Mouse (Mus musculus) forebrain, embryonic 12.5 days (tissue): ENCODE results near the gene Nudt3. TPM values are rescaled to one million over a fixed set of nuclear protein-coding genes. Genes with fewer than 3 reads are reported as not detected.

Experiments
- ATAC-seq: fragments of 200-750 bp; cut with Nextera tagmentation; 2 replicates; pipeline ENCODE4 v1.8.0; 2017; ENCODE audit warnings: moderate TSS enrichment; ENCODE audit not compliant: low FRiP score
- H3K27ac ChIP-seq: fragments of 300-500 bp; sonication (generic); 2 replicates; pipeline ENCODE4 v1.5.1; 2016; ENCODE audit warnings: mild to moderate bottlenecking
- H3K27me3 ChIP-seq: fragments of 300-500 bp; sonication (generic); 2 replicates; pipeline ENCODE4 v1.6.1; 2016; ENCODE audit warnings: mild to moderate bottlenecking
- H3K36me3 ChIP-seq: fragments of 300-500 bp; sonication (generic); replicated peaks from 2 replicates; pipeline ENCODE4 v1.6.1; 2016; ENCODE audit warnings: mild to moderate bottlenecking
- H3K4me1 ChIP-seq: fragments of 300-500 bp; sonication (generic); 2 replicates; pipeline ENCODE4 v1.6.1; 2016
- H3K4me2 ChIP-seq: fragments of 300-500 bp; sonication (generic); 2 replicates; pipeline ENCODE4 v1.6.1; 2016; ENCODE audit warnings: mild to moderate bottlenecking, moderate library complexity
- H3K4me3 ChIP-seq: fragments of 300-500 bp; sonication (generic); replicated peaks from 2 replicates; pipeline ENCODE4 v1.5.1; 2016; ENCODE audit warnings: mild to moderate bottlenecking
- H3K9ac ChIP-seq: fragments of 300-500 bp; sonication (generic); 2 replicates; pipeline ENCODE4 v1.6.1; 2016; ENCODE audit warnings: mild to moderate bottlenecking
- H3K9me3 ChIP-seq: fragments of 300-500 bp; sonication (generic); 2 replicates; pipeline ENCODE4 v1.6.1; 2016
- WGBS: fragments of 180-500 bp; shearing (Covaris S2); methylation state at CpG from one replicate; pipeline ENCODE4 v1.1.7; 2016; 5-methylcytosine and 5-hydroxymethylcytosine counted together
- polyA plus RNA-seq: library from polyadenylated mRNA; unstranded; fragments of >200 nt; fragmentation: Nextera tagmentation; extraction: Ambion mirVana; gene quantifications from 2 replicates; pipeline ENCODE4 v1.2.1, GENCODE M21; 2016

Nudt3 gene
- polyA plus RNA-seq, 1 experiment from 2014 or later = 170 TPM

DNA sequence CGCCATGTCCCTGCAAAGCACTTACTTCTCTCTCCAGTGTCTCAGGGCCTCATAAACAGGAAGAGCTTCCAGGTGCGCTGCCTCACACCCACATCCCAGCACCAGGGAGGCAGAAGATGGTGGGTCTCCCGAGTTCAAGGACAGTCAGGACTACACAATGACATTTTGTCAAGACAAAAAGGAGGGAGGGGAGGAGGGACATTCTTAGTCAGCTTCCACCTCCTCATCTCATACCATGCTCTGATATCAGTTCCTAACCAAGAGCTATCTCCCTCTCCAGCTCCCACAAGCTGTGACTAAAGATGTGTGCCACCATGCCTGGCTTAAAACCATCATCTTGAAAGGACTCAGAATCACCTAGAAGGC lies 11.8 kb downstream of the Nudt3 start:
- Histone ChIP-seq H3K27me3 (no peaks in the 10 kb centered on the region), H3K36me3 (peaks cover 14% of the 10 kb centered on the region), H3K4me1 (peaks cover 26% of the 10 kb centered on the region), H3K4me2 (no peak overlapping the region), H3K9ac (no peak overlapping the region), H3K4me3 (no peak overlapping the region), H3K9me3 (no peaks in the 10 kb centered on the region), H3K27ac (no peak overlapping the region)
- no peak for ATAC-seq
- 80% methylated on average over 3 of the region's 3 CpGs for WGBS

DNA sequence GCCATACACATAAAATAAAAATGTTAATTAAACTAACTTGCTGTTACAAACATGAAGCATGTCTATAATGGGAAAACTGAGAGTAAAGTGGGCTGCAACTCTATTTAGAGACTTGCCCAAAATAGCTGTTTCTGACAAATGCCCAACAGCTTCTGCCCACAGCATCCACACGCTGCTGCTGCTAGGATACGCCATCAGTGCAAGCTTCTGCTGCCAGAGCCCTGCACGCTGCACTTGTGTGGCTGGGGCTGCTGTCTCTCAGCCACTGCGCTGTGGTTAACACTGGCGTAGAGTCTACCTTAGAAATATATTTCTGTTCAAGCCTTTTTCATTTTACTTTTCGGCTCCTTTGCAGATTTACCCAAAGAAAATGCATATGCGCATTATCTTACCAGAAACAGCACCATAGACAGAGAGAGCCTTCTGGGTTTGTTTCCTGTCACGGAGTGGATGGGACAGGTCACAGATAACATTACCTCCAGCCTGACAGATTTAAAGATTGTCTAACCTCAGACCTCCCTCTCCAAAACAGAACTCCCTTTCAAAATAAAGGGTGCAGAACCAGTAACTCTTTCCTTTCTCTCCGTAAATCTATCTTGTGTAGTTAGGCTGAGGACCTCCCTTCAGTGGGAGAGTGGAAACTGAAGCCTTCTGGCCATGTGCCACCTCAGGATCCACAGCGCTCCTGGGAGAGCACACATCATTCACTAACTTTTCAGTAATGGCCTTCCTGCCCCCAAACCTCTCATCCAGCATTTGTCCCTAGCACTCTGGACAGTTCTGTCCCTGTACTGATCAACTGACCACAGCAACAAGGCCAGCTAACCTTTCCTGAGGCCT lies 12.4 kb downstream of the Nudt3 start:
- H3K27ac ChIP-seq = no peak overlapping the region
- no peaks in the 10 kb centered on the region for H3K9me3 ChIP-seq
- no peak for ATAC-seq
- peaks cover 13% of the 10 kb centered on the region for H3K36me3 ChIP-seq
- H3K4me2 ChIP-seq = no peak overlapping the region
- no peak overlapping the region for H3K9ac ChIP-seq
- H3K4me1 ChIP-seq = peaks cover 32% of the 10 kb centered on the region
- WGBS = 90% methylated on average over 10 of the region's 10 CpGs
- no peaks in the 10 kb centered on the region for H3K27me3 ChIP-seq
- H3K4me3 ChIP-seq = no peak overlapping the region

DNA sequence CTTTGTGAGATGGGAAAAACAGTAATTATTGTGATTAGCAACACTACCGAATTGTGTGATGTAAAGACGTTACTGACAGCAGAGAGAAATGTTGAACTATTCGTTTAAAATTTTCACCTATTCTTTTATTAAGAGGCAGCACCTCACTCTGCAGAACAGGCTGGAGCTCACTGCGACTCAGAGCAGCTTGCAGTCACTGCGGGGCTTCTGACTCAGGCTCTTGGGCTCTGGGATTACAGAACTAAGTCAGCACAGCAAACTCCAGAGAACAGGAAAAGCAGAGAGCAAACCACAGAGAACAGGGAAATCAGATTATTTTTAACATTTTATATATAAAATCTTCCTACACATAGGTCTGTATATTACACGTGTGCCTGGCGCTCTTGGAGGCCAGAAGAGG lies 13.7 kb downstream of the Nudt3 start:
- 92% methylated on average over 7 of the region's 7 CpGs for WGBS
- no peak for ATAC-seq
- Histone ChIP-seq H3K4me1 (peaks cover 27% of the 10 kb centered on the region), H3K4me2 (no peak overlapping the region), H3K27ac (no peak overlapping the region), H3K9me3 (no peaks in the 10 kb centered on the region), H3K27me3 (no peaks in the 10 kb centered on the region), H3K36me3 (peaks cover 13% of the 10 kb centered on the region), H3K4me3 (no peak overlapping the region), H3K9ac (no peak overlapping the region)

DNA sequence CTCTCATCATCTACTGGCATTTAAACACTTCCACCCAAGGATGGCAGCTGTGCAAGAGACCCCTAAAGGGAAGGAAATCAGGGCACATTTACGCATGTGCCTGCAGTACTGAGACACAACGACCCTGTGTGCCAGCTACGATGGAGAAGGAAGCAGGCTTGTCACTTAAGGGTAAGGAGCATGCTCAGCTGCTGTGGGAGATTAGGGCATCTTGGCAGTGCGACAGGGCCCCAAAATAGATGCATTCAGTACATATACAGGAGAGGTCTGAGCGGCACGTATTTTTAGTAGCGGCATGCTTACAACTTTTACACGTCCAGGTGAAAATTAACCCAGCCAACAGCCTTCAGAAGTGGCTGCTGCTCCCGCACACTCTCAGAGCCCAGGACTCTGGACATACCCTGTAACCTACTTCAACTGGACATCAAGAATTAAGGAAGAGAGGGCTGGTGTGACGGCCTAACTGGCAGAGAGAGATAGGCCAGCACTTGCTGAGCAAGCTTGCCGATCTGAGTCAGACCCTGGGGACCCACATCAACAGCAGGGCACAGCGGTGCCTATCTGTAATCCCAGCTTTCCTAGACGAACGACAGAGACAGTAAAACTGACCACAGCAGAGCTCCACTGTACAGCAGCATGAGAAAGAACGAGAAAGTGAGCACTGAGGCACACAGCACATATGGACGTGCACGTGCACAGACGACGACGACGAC lies 19.6 kb downstream of the Nudt3 start:
- Histone ChIP-seq H3K4me2 (no peak overlapping the region), H3K27ac (no peak overlapping the region), H3K4me3 (no peak overlapping the region), H3K36me3 (peaks cover 7% of the 10 kb centered on the region), H3K4me1 (peaks cover 44% of the 10 kb centered on the region), H3K9ac (no peak overlapping the region), H3K9me3 (no peaks in the 10 kb centered on the region), H3K27me3 (no peaks in the 10 kb centered on the region)
- 87% methylated on average over 21 of the region's 21 CpGs for WGBS
- ATAC-seq = no peak

DNA sequence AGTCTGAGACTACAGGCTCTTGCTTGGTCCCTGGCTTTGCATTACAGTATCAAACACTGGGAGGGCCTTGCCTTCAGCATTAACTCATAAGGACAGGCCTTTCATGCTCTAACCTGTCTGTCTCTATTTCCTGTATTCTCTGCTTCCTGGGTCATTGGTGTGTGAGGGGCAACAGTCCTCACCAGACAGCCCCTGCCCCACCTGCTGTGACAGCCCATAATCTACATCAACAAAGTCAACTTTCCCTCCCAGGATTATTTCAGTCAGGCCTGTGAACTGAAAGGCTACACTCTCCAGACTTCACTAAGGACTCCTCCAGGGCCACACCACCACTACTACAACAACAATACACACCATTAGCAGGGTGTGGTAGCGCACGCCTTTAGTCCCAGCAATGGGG lies 20.3 kb downstream of the Nudt3 start:
- no peak overlapping the region for H3K4me3 ChIP-seq
- H3K36me3 ChIP-seq = peaks cover 3% of the 10 kb centered on the region
- no peak overlapping the region for H3K9ac ChIP-seq
- ATAC-seq = no peak
- no peaks in the 10 kb centered on the region for H3K9me3 ChIP-seq
- no peak overlapping the region for H3K27ac ChIP-seq
- peaks cover 44% of the 10 kb centered on the region for H3K4me1 ChIP-seq
- WGBS = 93% methylated on average over 2 of the region's 2 CpGs
- H3K27me3 ChIP-seq = no peaks in the 10 kb centered on the region
- no peak overlapping the region for H3K4me2 ChIP-seq

DNA sequence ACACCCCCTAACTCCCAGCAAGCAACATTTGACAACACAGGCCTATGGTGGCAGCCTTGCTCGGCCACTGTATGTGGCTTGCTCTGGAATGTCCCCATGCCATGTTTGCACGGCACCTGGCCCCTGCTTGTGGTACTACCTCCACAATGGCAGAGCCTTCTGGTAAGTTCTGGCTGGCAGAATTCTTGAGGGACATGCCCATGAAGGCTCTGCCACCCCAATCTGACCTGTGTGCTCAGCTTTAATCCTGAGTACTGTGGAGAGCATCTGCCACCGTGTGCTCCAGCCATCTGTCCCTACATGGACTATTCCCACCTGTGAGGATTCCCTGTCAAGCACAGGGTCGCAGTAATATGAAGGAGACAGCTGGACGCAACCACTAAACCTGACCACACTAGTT lies 22.4 kb downstream of the Nudt3 start:
- Histone ChIP-seq H3K9me3 (no peaks in the 10 kb centered on the region), H3K27ac (no peak overlapping the region), H3K9ac (no peak overlapping the region), H3K4me3 (no peak overlapping the region), H3K27me3 (no peaks in the 10 kb centered on the region), H3K4me2 (no peak overlapping the region), H3K36me3 (peaks cover 12% of the 10 kb centered on the region), H3K4me1 (peaks cover 36% of the 10 kb centered on the region)
- WGBS = 82% methylated on average over 5 of the region's 5 CpGs
- no peak for ATAC-seq

DNA sequence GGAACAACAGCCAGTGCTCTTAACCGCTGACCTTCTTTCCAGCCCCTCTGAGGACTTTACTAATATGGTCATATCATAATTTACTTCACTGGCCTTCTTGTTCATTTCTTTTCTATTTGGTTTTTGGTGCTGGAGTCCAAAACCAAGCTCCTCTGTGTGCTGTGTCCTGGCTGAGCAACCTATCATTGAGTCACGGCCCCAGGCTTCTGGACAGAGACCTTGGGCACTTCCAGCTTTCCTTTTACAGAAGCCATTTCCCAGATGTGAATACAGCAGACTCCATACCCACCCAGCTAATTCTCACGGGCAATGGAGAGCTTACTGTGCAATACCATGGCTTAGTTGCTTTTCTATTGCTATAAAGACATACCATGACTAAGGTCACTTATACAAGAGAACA lies 23.0 kb downstream of the Nudt3 start:
- H3K4me1 ChIP-seq = peaks cover 36% of the 10 kb centered on the region
- no peak overlapping the region for H3K9ac ChIP-seq
- WGBS = 88% methylated on average over 3 of the region's 3 CpGs
- no peaks in the 10 kb centered on the region for H3K27me3 ChIP-seq
- no peak for ATAC-seq
- no peak overlapping the region for H3K4me2 ChIP-seq
- no peak overlapping the region for H3K4me3 ChIP-seq
- H3K36me3 ChIP-seq = peaks cover 18% of the 10 kb centered on the region
- H3K27ac ChIP-seq = no peak overlapping the region
- H3K9me3 ChIP-seq = no peaks in the 10 kb centered on the region

DNA sequence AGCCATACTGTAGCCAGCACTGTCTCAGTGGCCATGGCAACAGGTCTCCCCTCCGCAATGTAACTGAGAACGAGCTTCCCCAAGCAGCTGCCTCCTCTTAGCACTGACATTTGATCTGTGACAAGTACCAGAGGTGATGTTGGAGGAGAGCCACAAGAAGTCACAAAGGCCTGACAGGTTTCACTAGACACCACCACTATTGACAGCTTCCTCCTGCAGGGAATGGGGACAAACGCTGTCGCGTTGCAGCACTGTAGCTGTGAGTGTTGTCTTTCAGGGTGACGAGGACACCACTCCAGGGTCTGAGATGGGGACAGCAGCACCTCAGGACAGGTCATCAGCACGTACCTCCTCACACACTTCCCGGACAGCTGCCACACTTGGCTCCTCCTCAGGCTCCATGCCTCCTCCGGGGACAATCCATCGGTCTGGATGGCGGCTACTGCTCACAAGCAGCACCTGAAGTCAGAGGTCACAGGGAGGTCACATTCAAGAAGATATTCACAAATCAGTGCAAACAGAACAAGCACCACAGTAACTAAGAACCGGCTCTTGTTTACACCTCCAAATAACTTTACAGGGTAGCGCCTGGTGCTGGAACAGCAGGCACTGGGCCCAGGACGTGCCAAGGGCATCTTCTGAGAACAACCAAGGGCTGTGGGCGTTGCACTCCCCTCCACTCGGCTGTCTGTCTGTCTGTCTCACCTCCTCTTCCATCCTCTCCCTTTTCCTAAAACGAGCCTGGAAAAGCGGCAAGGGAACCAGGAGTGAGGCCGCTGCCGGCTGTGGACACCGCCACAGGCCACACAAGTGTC lies 26.7 kb downstream of the Nudt3 start:
- 87% methylated on average over 21 of the region's 21 CpGs for WGBS
- Histone ChIP-seq H3K4me2 (no peak overlapping the region), H3K9ac (no peak overlapping the region), H3K27me3 (no peaks in the 10 kb centered on the region), H3K9me3 (no peaks in the 10 kb centered on the region), H3K27ac (no peak overlapping the region), H3K4me3 (no peak overlapping the region), H3K36me3 (peaks cover 48% of the 10 kb centered on the region), H3K4me1 (peaks cover 10% of the 10 kb centered on the region)
- ATAC-seq = no peak

DNA sequence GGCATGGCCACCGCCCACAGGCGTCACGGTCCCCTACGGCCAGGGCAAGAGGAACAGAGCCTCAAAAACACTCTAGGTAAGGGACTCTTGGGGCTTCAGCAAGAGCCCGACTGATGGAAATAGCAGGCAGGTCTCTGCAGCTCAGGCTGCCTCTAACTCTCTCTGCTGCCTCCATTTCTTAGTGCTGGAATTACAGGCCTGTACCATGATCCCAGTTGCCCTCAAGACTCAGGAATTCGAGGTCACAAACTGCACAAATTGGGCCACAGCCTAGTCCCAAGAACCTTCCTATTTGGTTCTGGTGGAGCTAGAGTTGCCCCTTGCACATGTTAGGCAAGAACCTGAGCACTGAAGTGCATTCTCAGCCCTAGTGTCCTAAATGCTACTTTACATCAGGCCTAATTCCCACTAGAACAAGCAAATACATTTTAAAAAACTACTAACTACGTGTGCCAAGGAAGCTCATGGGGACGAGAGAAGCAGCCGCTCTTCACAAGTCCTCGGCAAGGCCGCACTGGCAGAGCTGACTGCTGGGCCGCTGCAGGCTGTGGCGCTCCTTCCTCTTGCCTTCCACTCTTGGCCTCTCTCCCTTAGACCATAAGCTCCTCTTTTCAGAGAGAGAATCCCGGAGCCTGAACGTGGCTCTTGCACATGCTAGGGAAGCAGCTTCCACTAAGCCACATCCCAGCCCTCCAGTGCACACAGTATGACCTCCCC lies 27.5 kb downstream of the Nudt3 start:
- Histone ChIP-seq H3K4me3 (no peak overlapping the region), H3K36me3 (peaks cover 56% of the 10 kb centered on the region), H3K4me2 (no peak overlapping the region), H3K9ac (no peak overlapping the region), H3K9me3 (no peaks in the 10 kb centered on the region), H3K27ac (no peak overlapping the region), H3K27me3 (no peaks in the 10 kb centered on the region), H3K4me1 (peaks cover 3% of the 10 kb centered on the region)
- no peak for ATAC-seq
- 91% methylated on average over 15 of the region's 15 CpGs for WGBS

DNA sequence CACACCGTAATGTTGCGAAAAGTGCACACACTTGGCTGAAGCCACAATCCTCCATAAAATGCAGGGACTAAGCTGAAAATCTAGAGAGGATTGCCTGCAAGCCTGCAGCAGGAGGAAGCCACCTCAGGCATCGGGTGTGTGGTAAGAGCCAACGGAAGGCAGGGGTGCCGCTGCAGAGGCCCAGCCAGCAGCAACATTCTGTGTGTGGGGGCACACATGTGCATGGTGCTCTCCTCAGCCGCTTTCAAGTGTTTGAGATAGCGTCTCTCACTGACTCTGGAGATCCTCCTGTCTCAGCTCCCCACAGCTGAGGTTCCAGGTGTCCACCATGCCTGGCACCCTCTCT lies 30.8 kb downstream of the Nudt3 start:
- H3K4me2 ChIP-seq = no peak overlapping the region
- no peaks in the 10 kb centered on the region for H3K27me3 ChIP-seq
- no peaks in the 10 kb centered on the region; the same call in 1 of the 2 replicates for H3K4me1 ChIP-seq
- no peak overlapping the region for H3K9ac ChIP-seq
- H3K36me3 ChIP-seq = peaks cover 84% of the 10 kb centered on the region
- H3K9me3 ChIP-seq = no peaks in the 10 kb centered on the region
- ATAC-seq = no peak
- 95% methylated on average over 7 of the region's 7 CpGs for WGBS
- no peak overlapping the region for H3K4me3 ChIP-seq
- H3K27ac ChIP-seq = no peak overlapping the region

DNA sequence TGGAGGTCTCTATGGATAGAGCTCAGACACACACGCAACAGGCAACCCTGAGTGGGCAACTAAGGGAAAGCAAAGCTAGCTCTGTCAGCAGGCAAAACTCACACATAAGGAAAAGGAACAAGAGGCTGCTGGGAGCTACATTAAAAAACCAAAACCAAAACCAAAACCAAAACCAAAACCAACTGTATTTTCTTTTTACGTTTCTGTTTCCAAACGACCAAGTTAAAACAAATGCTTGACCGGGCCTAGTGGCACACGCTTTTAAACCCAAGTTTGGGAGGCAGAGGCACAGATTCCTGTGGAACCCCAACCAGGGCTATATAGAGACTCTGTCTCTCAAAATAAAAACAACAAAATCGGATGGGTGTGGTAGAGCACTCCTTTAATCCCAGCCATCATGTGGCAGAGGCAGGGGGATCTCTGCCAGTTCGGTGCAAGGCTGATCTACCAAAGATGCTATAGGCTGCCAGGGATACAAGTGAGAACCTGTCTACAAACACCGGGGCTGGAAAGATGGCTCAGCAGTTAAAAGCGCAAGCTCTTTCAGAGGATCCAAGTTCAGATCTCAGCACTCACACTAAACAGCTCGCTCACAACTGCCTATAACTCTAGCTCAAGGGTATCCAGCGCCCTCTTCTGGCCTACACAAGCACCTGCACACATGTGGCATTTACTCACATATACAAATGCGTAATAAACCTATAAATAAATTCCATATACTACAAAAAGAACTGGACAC lies 31.3 kb downstream of the Nudt3 start:
- no peak overlapping the region for H3K4me2 ChIP-seq
- H3K27me3 ChIP-seq = no peaks in the 10 kb centered on the region
- no peak overlapping the region for H3K9ac ChIP-seq
- H3K36me3 ChIP-seq = peaks cover 88% of the 10 kb centered on the region
- no peak overlapping the region for H3K27ac ChIP-seq
- no peak for ATAC-seq
- H3K4me1 ChIP-seq = no peaks in the 10 kb centered on the region; the same call in 1 of the 2 replicates
- H3K9me3 ChIP-seq = no peaks in the 10 kb centered on the region
- 89% methylated on average over 12 of the region's 12 CpGs for WGBS
- H3K4me3 ChIP-seq = no peak overlapping the region
